Mouse (Mus musculus): ENCODE data around the gene Vmn1r239-ps.

GRCm38 (mm10) chrX:147443386-147443785 is 10.1 kb downstream of the Vmn1r239-ps start:
- TF ChIP-seq MAX (IDR thresholded peaks at IDR 0.05) (no peak), CTCF (IDR thresholded peaks at IDR 0.05; ENCODE audit: control insufficient read depth, insufficient read depth, insufficient read length) (no peak), CEBPB (IDR thresholded peaks at IDR 0.05; ENCODE audit: low read depth) (no peak), MYOG (IDR thresholded peaks at IDR 0.05; ENCODE audit: control insufficient read depth, extremely low read depth, insufficient read length) (no peak), MYOD1 (IDR thresholded peaks at IDR 0.05; ENCODE audit: control insufficient read depth, insufficient read length, low read depth) (no peak), USF1 (IDR thresholded peaks at IDR 0.05; ENCODE audit: low read depth) (no peak)

Measured in C2C12 (cell line).